Mouse (Mus musculus): ENCODE measurements at regions not wholly inside any gene's neighbourhood (a gene's known extent, or its start where the extent isn't known, plus 50 kb on each side); places are given as distances from the start of the nearest gene placed in this dataset.

DNA sequence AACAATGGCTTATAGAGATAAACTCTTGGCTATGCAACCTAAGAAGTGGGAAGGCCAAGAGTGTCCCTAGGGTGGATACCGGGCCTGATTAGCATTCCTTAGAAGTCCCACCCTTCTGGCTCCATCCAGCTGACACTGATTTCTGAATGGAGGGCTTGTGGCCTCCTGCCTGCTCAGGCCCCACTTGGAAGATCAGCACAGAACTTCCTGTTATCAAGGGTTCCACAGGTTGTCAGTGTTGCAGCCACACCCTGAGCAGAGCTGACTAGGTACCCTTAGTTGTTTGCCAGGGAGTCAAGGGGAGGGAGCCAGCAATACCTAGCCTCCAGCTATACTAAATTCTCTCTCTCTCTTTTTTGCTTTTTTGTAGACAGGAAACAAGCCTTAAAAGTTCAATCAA is 164.1 kb upstream of the Olig3 start:
- no peak for ATAC-seq (replicated peaks; ENCODE audit: low FRiP score, poor library complexity, severe bottlenecking)

DNA sequence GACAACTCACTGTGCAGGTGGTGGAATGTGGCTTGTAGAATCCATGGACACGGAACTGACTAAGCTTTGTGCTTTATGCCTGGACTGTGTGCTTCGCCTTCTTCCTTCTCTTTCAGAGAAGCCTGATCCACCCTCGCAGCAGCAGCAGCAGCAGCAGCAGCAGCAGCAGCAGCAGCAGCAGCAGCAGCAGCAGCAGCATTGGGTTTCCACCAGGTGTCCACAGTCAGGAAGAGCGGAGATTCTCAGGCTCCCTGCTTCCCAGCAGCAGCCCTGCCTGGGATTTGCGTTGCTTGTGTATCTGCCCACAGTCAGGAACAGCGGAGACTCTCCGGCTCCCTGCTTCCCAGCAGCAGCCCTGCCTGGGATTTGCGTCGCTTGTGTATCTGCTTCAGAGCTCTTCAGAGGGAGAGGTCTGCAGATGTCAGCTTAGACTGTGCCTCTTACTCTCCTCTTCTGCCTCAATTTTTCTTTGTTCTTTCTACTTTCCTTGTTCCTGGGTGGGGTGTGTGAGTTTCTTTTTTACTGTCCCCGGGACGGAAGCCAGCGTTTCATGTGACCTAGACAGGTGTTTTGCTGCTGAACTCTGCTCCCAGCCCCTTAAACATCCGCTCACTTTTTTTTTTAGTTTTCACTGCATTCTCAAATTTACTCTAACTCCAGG is 168.1 kb upstream of the Olig3 start:
- no peak for ATAC-seq (replicated peaks; ENCODE audit: low FRiP score, poor library complexity, severe bottlenecking)

DNA sequence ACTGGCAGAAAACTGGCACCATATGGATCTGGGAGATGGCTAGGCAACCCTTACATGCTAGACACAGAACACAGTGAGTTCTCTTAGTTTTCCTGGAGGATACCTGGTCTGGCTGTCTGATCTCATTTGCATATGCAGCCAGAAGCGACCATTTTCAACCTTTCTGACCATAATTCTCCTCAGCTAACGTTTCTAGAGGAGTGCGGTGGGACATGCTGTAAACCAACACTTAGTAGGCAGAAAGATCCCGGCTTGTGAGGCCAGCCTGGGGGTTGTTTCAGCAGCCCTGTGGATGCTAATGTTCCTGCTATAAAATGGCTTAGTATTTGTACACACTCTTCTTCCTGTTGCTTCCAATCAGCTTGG is 168.6 kb upstream of the Olig3 start:
- ATAC-seq (replicated peaks; ENCODE audit: low FRiP score, poor library complexity, severe bottlenecking): no peak

DNA sequence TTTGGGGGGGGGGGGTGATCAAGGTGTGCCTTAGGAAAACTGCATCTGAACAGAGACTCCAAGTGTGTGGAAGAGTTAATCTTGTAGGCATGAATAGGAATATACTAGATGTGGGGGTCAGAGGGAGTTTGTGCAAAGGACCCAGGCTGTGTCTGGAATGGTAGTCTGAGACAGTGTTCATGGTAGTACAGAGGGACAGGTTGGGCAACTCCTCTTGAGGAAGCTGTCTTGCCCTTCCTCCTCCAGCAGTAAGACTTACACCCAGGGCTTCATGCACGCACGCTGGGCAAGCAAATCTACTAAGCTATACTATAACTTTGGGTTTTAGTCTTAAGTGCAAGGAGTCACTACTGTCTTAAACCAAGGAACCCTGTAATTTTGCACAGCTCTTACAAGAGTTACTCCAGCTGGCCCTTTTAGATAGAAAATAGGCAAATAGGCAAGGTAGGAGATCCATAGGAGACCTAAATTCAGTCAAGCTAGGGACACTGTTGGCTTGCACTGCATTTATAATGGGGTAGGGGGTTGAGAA is 169.2 kb upstream of the Olig3 start:
- no peak for ATAC-seq (replicated peaks; ENCODE audit: low FRiP score, poor library complexity, severe bottlenecking)

DNA sequence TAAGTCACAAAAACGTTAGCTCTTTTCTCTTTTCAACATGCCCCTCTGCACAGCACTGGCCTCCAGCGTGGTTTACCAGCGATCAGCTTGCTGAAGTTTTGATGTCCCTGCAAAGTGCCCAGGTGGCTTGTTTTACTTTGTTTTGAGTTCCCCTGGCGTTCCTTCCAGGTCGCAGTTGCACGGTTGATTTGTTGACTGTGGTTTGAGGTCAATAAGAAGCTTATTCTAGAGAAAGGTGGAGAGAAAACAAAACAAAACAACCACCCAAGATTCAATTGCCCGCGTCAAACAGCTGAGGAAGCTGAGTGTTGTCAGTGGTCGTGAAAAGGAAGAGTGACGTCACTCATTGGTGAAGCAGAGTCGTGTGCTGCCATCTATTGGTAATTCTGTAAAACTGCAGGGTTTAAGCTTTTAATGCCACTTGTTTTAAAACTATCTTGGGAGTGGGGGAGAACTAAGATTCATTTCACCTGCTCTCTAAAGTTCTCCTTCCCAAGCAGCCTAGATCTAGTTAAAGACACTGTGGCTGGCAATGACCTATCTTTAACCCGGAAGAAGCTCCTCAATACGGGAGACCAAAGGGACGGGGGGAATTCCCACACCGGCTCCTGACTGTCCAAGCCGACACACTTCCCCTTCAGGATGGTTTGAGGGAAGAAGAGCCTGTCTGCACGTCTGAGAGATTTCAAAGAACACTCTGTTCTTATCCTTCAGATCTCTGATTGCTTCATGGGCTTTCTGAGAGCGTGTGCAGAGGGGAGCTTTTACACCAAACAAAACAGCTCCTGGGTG is 170.3 kb upstream of the Olig3 start:
- peak; percentile 73 for ATAC-seq (replicated peaks; ENCODE audit: low FRiP score, poor library complexity, severe bottlenecking)

DNA sequence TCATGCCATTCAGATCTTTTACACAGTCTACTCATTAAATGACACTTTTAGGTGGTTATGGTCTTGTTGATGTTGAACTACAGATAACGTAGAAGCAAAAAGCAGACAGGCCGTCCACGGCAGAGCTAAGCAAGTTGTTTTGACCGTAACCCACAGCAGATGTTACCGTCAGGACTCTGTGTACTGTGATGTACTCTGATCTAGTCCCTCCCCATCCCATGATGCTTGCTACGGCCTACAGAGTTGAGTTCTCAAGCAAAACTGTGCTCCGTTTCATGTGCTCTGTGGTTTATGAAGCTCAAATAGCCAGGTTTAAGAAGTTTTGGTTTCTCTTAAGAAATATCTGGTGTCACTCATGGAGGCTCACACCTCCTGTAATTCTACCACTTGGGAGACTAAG is 169.4 kb upstream of the Tnfaip3 start:
- no peak for ATAC-seq (replicated peaks; ENCODE audit: low FRiP score, poor library complexity, severe bottlenecking)

DNA sequence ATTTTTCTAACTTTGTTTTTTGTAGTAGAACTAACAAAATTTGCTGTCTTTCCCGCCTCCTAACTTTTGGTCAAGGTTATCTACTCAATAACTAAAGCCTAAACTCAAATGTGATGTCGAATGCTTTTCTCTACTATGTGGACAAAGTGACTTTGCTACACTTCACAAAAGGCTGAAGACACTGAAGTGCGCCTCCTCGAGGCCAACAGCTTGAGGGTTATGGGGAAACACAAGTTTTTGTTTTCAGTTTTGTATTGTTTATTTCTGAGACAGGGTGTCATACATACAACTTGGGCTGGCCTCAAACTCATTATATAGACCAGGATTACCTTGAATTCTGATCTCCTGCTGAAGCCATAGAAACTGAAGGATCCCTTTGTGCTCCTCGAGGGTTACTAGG is 162.4 kb upstream of the Tnfaip3 start:
- no peak for ATAC-seq (replicated peaks; ENCODE audit: low FRiP score, poor library complexity, severe bottlenecking)

DNA sequence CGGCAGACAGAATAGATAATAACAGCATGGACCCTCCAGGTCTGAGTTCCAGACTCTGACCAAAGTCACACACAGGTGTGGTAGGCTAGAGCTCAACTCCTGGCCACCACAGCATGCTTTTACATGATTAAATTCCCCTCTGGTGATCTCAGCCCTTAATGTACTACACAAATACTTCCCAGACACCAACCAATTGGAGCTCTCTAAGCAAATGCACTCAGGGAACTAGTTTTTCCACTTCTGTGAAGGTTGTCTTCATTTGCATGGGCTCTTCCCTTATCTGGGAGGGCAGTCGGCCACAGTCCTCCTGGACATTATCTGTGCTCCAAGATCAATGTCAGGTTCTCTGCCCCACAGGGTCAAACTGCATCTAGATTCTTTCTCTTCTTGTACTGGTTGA is 162.0 kb upstream of the Tnfaip3 start:
- no peak for ATAC-seq (replicated peaks; ENCODE audit: low FRiP score, poor library complexity, severe bottlenecking)

DNA sequence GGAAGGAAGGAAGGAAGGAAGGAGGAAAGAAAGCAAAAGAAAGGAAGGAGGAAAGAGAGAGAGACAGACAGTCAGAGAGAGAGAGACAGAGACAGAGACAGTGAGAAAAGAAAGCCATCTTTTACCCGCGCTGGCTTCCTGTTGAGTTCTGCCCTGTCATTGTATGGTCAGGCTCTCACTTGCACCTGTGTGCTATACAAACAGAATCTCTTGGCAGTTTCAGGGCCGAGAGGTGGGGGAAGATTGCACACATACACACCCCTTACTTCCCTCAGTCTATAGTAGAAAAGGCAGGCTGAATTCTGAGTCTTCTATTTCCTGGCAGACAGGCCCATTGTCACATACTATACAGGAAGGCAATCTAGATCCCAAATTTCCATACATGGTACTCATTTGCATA is 160.8 kb upstream of the Tnfaip3 start:
- no peak for ATAC-seq (replicated peaks; ENCODE audit: low FRiP score, poor library complexity, severe bottlenecking)

DNA sequence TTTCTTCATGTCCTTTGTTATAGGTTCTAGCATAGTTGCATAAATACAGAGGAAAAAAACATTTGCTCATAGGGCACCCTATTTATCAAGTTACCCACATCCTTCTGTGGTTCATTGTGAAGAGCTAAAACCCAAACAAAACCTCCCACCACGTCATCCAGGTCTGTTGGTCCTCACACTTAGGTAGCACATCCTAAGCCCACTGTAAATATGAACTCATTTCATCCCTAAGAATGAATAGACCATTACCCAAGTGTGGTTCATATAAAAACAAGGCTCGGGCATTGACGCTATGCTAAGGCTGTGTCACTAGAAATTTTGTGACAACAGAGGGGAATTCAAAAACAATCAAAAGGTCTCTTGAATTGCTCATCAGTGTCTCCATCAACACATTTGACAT is 156.4 kb upstream of the Tnfaip3 start:
- ATAC-seq (replicated peaks; ENCODE audit: low FRiP score, poor library complexity, severe bottlenecking): no peak

DNA sequence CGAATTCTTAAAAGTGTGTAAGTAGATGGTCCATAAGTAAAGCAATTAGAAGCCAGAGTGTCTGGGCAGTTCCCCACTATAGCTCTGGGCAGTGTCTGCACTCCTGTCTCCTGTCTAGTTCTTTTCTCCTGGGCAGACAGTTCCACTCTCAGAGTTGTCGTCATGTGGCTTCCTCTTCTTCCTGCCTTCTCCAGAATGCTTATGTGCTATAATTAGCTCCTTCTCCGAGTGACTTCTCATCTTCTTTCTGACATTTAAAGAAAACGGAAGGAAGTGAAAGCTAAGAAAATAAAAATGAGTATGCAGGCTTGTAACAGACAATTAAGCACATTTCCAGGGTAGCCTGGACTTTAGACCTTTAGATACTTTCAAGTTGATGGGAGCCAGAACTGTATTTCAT is 155.1 kb upstream of the Tnfaip3 start:
- ATAC-seq (replicated peaks; ENCODE audit: low FRiP score, poor library complexity, severe bottlenecking): no peak

DNA sequence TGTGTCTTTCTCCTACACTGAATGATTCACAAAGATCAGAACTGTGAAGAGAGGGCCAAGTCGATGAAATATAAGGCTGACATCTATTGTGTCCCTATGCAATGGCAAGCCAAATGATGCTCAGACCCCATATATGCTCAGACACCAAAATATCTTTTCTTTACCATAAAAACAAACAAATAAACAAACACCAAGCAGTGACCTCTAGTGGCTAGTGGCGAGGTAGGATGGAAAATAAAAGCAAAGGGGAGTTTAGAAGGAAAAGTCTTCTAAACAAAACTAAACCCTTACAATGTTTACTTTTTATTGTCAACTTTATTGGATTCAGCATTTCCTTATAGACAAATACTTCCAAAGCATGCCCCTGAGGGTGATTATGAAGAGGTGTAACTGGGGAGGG is 153.8 kb upstream of the Tnfaip3 start:
- ATAC-seq (replicated peaks; ENCODE audit: low FRiP score, poor library complexity, severe bottlenecking): no peak

DNA sequence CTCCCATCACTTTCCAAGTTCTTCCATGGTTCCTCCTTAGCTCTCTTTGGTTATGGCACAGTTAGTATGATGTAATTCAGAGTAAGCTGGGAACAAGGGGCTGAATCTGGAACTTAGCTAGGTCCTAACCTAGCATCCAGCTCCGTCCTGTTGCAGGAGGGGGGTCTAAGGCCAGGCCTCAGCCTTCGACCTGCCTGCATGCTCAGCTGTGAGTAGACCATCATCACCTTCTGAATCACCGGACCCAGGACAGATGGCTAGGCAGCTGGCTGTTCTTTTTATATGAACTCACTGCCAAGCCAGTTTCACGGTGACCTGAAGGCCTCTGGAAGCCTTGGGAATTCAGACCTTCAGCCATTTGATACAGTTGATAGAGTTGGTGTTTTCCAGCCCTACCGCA is 152.9 kb upstream of the Tnfaip3 start:
- ATAC-seq (replicated peaks; ENCODE audit: low FRiP score, poor library complexity, severe bottlenecking): no peak

DNA sequence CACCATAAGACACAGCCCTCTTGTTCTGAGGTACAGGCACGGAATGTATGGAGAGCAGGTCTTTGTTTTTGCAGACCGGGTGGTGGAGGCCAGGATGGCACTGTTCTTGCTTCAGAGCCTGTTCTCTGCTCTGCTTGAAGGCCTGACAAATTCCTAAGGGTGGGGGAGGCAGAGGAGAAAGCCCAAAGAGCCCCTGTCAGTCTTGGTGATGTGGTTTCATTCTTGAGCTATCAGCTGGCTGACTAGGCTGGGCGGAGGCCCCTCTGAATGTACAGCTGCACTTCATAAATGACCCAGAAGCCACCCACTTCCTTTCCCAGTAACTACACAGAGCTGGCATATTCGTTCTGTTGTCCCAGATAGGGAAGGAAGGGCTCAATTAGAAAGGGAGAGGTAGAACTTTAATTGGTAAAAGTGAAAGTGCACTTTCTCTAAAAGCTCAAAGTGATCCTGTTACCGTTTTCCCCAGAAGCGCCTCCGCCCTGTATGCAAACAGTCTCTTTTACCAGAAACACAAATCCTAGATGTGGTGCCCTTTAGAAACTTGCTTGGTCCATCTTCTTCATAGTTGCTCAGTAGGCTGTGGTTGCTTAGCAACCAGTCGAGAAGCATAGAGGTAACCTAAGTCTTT is 152.3 kb upstream of the Tnfaip3 start:
- ATAC-seq (replicated peaks; ENCODE audit: low FRiP score, poor library complexity, severe bottlenecking): no peak

DNA sequence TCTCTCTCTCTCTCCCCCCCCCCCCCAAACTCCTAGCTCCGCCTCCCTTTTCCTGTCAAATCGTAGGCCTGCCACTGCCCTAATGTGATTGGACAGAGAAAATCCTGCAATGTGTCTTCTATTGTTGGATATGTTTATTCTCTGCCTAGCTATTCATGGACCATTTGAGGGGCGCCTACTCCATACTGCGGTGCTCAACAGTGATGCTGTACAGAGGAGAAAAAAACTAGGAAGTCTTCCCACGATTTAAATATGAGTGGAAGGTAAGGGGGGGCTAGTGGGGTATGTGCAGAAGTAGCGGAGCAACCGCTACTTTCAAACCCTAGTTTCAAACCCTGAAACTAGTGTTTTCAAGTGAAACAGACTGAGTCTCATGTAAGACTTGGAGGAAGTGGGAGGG is 151.6 kb upstream of the Tnfaip3 start:
- no peak for ATAC-seq (replicated peaks; ENCODE audit: low FRiP score, poor library complexity, severe bottlenecking)

DNA sequence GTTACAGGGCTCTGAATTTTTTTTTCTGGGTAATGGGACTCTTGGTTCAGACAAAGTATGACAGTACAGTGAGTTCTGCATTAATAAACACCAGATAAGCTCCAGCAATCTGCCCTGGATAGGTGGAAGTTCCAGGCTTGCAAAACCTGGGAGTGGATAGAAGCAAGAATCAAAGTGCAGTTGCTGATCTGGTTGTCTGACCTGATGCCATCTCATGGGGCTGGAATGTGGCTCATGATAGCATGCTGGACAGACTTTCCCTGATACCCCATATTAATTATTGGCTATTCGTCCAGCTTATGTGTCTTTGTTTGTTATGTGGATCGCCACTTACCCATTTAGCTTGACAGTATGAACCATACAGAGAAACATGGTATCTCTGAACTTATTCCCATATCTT is 146.6 kb upstream of the Tnfaip3 start:
- no peak for ATAC-seq (replicated peaks; ENCODE audit: low FRiP score, poor library complexity, severe bottlenecking)

DNA sequence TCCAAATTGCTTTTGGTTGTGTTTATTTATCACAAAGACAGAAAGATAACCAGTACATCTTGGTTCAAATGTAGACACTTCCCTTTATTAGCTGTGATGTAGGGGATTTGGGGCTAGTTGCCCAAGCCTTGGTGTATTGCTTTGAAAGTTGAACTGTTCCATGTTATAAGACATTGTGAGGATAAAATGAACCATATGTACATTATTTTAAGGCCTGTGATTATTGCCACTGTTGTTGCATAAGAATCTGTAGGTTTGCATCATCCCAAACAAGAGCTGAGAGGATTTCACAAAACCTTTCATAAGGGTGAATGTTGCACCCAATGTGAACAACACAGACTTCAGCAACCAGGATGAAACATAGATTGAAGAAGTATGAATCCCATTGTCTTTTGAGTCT is 145.7 kb upstream of the Tnfaip3 start:
- no peak for ATAC-seq (replicated peaks; ENCODE audit: low FRiP score, poor library complexity, severe bottlenecking)

DNA sequence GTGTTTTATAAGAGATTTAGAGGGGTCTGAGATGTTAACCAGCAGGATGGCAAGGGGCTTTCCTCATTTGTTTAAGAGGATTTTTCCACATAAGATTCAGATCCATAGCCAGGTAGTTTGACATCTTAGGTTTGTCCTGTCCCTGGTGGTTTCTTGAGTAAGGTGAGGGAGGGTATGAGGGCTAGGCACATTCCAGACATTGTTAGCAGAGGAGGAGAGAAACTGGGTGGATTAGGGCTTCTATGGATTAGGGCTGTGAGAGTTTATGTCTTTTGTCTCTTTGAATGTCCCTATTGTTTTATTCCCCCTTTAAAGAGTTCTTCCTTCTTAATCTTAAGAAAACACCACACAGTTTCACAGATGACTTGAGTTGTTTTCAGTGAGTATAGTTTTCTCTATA is 138.6 kb upstream of the Tnfaip3 start:
- no peak for ATAC-seq (replicated peaks; ENCODE audit: low FRiP score, poor library complexity, severe bottlenecking)

DNA sequence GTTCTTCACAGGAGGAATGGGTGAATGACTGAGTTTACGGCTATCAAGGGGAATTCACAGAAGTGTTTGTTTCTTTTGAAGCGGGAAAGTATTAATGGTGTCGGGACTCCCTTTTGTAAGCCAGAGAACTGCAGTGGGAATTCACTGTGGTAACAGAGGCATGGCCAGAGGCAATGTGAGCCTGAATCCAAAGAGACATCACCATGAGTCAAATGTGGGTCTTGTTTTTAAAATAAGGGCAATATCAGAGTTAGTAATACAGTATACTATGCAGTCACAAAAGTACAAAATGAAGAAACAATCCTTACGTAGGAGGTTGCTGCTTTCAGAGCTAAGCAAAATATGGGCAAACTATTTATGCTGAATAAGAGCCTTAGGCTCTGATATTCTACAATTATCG is 137.3 kb upstream of the Tnfaip3 start:
- no peak for ATAC-seq (replicated peaks; ENCODE audit: low FRiP score, poor library complexity, severe bottlenecking)

DNA sequence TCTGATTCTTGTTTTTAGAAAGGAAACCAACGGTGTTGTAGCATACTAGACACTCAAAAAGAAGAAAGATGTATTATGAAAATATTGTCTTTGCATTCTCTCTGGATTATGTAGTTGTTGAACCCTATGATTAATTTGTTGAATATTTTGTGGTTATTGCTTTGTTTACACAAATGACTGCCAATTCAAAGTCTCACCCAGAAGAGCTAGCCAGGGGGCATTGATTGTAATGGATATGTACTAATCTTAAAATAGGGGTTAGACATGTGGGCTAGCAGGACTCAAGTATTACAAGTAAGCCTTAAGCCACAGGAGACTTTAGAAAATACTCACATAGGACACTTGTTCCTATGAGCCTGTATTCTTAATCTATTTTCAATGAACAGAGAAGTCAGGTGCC is 135.3 kb upstream of the Tnfaip3 start:
- ATAC-seq (replicated peaks; ENCODE audit: low FRiP score, poor library complexity, severe bottlenecking): no peak

DNA sequence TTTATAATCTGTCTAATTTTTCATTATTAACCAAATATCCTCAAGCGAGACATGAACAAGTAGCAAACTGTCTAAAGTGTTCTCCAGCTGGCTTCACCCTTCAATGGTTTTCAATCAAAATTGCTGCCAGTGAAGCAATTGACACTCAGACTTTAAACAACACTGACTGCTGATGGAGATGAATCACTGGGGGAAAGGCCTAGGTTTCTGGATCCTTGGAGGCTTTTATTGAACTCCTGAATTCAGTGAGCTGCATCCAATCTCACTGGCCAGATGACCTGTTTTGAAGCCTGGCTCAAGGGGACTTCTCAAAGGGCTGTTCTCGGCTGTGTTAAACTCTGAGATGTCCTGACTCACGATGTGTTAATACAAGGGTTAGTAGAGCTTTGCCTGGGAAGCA is 134.5 kb upstream of the Tnfaip3 start:
- no peak for ATAC-seq (replicated peaks; ENCODE audit: low FRiP score, poor library complexity, severe bottlenecking)
